ENCODE assay signal across 21 mouse cellular contexts in the genomic region with DNA sequence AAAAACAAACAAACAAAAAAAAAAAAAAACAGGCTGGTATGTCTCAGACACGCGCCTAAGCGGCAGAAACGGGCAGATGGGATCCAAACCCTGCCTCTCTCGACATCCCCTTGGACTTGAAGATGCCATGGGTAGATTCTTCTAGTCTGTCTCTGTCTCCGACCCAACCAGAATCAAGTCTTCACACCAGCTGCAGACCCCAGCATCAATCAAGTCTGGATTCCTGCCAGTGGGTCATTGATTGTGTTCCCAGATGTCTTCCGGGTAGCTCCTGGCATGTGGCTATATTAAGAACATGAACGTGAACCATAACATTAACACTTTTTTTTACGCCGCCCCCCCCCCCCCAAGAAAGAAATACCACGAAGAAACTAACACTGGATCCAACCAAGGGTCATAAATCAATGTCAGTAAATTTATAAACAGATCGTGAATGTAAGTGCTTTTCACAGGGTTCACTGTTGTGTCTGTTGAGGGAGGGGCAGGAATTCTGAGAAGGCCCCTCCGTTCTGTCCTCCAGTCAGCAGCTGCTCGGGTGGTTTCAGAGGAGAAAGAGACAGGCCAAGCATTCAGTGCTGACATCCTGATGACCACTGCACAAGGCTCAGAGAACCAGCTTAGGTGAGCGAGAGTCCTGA.
A peak's percentile ranks its signal among the peaks of the same experiment; 100 is the strongest.
DNase-seq lines count a peak whose midpoint lies in the region; ATAC-seq lines count a peak whose summit lies in the region.
"Had no signal": no experiment of that assay in that cellular context is flagged by ENCODE, and none has a peak within 500 bp of the region (broad histone marks: within the 10 kb centered on the region; RNA-seq: fewer than 3 reads in every experiment).

No protein-coding gene starts in this region.

- H3K9ac ChIP-seq in kidney, embryonic 14.5 days (ENCODE audit: low read depth, low read length), result no peak overlapping the region
- H3K9ac ChIP-seq in midbrain, embryonic 11.5 days (ENCODE audit: low read length), result no peak overlapping the region
- no peak overlapping the region for H3K9ac ChIP-seq in stomach, embryonic 15.5 days
- H3K9ac ChIP-seq: embryonic facial prominence, embryonic 12.5 days; forebrain, postnatal 0 days; heart, embryonic 13.5 days; hindbrain, embryonic 13.5 days had no signal

- ATAC-seq in kidney, embryonic 14.5 days (ENCODE audit: low FRiP score, low TSS enrichment), result peak; percentile 53; the same call in 1 of the 2 replicates
- ATAC-seq in midbrain, embryonic 11.5 days (ENCODE audit: low FRiP score), result no peak
- ATAC-seq in stomach, embryonic 15.5 days (ENCODE audit: insufficient read depth, low FRiP score, low read depth), result no peak
- ATAC-seq: forebrain, postnatal 0 days had no signal

- 47% methylated on average over 15 of the region's 15 CpGs for WGBS in kidney, embryonic 14.5 days
- 85% methylated on average over 15 of the region's 15 CpGs for WGBS in midbrain, embryonic 11.5 days
- 88% methylated on average over 15 of the region's 15 CpGs for WGBS in midbrain, embryonic 10.5 days
- 58% methylated on average over 15 of the region's 15 CpGs for WGBS in limb, embryonic 10.5 days
- WGBS in stomach, embryonic 15.5 days, result 29% methylated on average over 15 of the region's 15 CpGs

- no peak for DNase-seq in kidney, adult 9 months
- DNase-seq in midbrain, embryonic 11.5 days (ENCODE audit: low spot score, missing footprints), result peak; percentile 66
- no peak for DNase-seq in midbrain, embryonic 10.5 days (ENCODE audit: low spot score)
- no peak for DNase-seq in limb, embryonic 10.5 days (ENCODE audit: low spot score)
- no peak for DNase-seq in heart, adult 11 months
- no peak for DNase-seq in adrenal gland, postnatal 4 days (ENCODE audit: low spot score in 2 of 2)
- DNase-seq: adrenal gland, postnatal 14 days; cerebellum, adult 11 months; cerebellum, postnatal 10 days; forebrain, postnatal 0 days; gastrocnemius, postnatal 25 days; heart, adult 2 months; heart, postnatal 14 days; midbrain, embryonic 14.5 days; thymus, postnatal 14 days had no signal

- H3K27ac ChIP-seq in kidney, embryonic 14.5 days (ENCODE audit: low read depth, low read length), result no peak overlapping the region
- no peak overlapping the region for H3K27ac ChIP-seq in midbrain, embryonic 11.5 days (ENCODE audit: low read depth, low read length)
- no peak overlapping the region for H3K27ac ChIP-seq in midbrain, embryonic 10.5 days (replicated peaks)
- peak overlapping the region; percentile 53; the same call in 1 of the 2 replicates for H3K27ac ChIP-seq in limb, embryonic 10.5 days
- no peak overlapping the region for H3K27ac ChIP-seq in stomach, embryonic 15.5 days
- H3K27ac ChIP-seq: embryonic facial prominence, embryonic 12.5 days; heart, adult 2 months; heart, embryonic 13.5 days; hindbrain, embryonic 13.5 days; left cerebral cortex, adult 2 months had no signal

- peaks cover 5% of the 10 kb centered on the region; the same call in 1 of the 2 replicates for H3K4me1 ChIP-seq in kidney, embryonic 14.5 days (ENCODE audit: control insufficient read depth, insufficient read depth, low read length)
- H3K4me1 ChIP-seq in midbrain, embryonic 11.5 days (ENCODE audit: control insufficient read depth, insufficient read depth, low read length), result no peaks in the 10 kb centered on the region; the same call in 1 of the 2 replicates
- peaks cover 20% of the 10 kb centered on the region for H3K4me1 ChIP-seq in midbrain, embryonic 10.5 days
- peaks cover 41% of the 10 kb centered on the region for H3K4me1 ChIP-seq in limb, embryonic 10.5 days
- peaks cover 3% of the 10 kb centered on the region; the same call in 1 of the 2 replicates for H3K4me1 ChIP-seq in stomach, embryonic 15.5 days

- H3K4me2 ChIP-seq in kidney, embryonic 14.5 days (replicated peaks; ENCODE audit: low read depth, low read length), result no peak overlapping the region
- H3K4me2 ChIP-seq in midbrain, embryonic 11.5 days, result no peak overlapping the region
- H3K4me2 ChIP-seq in stomach, embryonic 15.5 days, result peak overlapping the region; percentile 11; the same call in 1 of the 2 replicates
- H3K4me2 ChIP-seq: embryonic facial prominence, embryonic 12.5 days; heart, embryonic 13.5 days; hindbrain, embryonic 13.5 days had no signal

- no peaks in the 10 kb centered on the region for H3K36me3 ChIP-seq in kidney, embryonic 14.5 days (ENCODE audit: control insufficient read depth, insufficient read depth, low read length)
- no peaks in the 10 kb centered on the region for H3K36me3 ChIP-seq in midbrain, embryonic 11.5 days (ENCODE audit: control insufficient read depth, insufficient read depth, low read length)
- no peaks in the 10 kb centered on the region for H3K36me3 ChIP-seq in midbrain, embryonic 10.5 days
- no peaks in the 10 kb centered on the region for H3K36me3 ChIP-seq in limb, embryonic 10.5 days
- no peaks in the 10 kb centered on the region for H3K36me3 ChIP-seq in stomach, embryonic 15.5 days
- H3K36me3 ChIP-seq: embryonic facial prominence, embryonic 12.5 days; heart, embryonic 13.5 days; hindbrain, embryonic 13.5 days had no signal

- H3K27me3 ChIP-seq in kidney, embryonic 14.5 days (ENCODE audit: control insufficient read depth, insufficient read depth, low read length), result peaks cover 5% of the 10 kb centered on the region; the same call in 1 of the 2 replicates
- H3K27me3 ChIP-seq in midbrain, embryonic 11.5 days (ENCODE audit: control insufficient read depth, insufficient read depth, low read length), result no peaks in the 10 kb centered on the region
- no peaks in the 10 kb centered on the region; the same call in 1 of the 2 replicates for H3K27me3 ChIP-seq in midbrain, embryonic 10.5 days (ENCODE audit: low read depth, poor library complexity, severe bottlenecking)
- peaks cover 21% of the 10 kb centered on the region; the same call in 1 of the 2 replicates for H3K27me3 ChIP-seq in limb, embryonic 10.5 days (ENCODE audit: low read depth, poor library complexity, severe bottlenecking)
- H3K27me3 ChIP-seq in stomach, embryonic 15.5 days (replicated peaks), result no peaks in the 10 kb centered on the region; the same call in 1 of the 2 replicates
- H3K27me3 ChIP-seq: embryonic facial prominence, embryonic 12.5 days; hindbrain, embryonic 13.5 days had no signal

- no peak overlapping the region for H3K4me3 ChIP-seq in kidney, embryonic 14.5 days (ENCODE audit: low read length)
- H3K4me3 ChIP-seq in midbrain, embryonic 11.5 days (ENCODE audit: low read depth, low read length), result no peak overlapping the region
- no peak overlapping the region for H3K4me3 ChIP-seq in midbrain, embryonic 10.5 days
- no peak overlapping the region for H3K4me3 ChIP-seq in limb, embryonic 10.5 days
- no peak overlapping the region for H3K4me3 ChIP-seq in stomach, embryonic 15.5 days (replicated peaks)
- H3K4me3 ChIP-seq: embryonic facial prominence, embryonic 12.5 days; heart, adult 2 months; heart, embryonic 13.5 days; hindbrain, embryonic 13.5 days; left cerebral cortex, adult 2 months had no signal

- H3K9me3 ChIP-seq in kidney, embryonic 14.5 days (ENCODE audit: control insufficient read depth, low read length), result no peaks in the 10 kb centered on the region
- no peaks in the 10 kb centered on the region for H3K9me3 ChIP-seq in midbrain, embryonic 11.5 days (ENCODE audit: control insufficient read depth, low read length)
- no peaks in the 10 kb centered on the region for H3K9me3 ChIP-seq in midbrain, embryonic 10.5 days (replicated peaks)
- H3K9me3 ChIP-seq in limb, embryonic 10.5 days (replicated peaks), result no peaks in the 10 kb centered on the region
- H3K9me3 ChIP-seq in stomach, embryonic 15.5 days, result no peaks in the 10 kb centered on the region
- H3K9me3 ChIP-seq: embryonic facial prominence, embryonic 12.5 days; heart, embryonic 13.5 days; hindbrain, embryonic 13.5 days had no signal
